Mouse (Mus musculus) kidney, adult 2 months (tissue): ENCODE results near the gene Jup. TPM values are rescaled to one million over a fixed set of nuclear protein-coding genes. Genes with fewer than 3 reads are reported as not detected.

Experiments
- DNase-seq: peaks from one replicate; pipeline ENCODE4 v3.0.0; 2021
- H3K27ac ChIP-seq: fragments of 200-500 bp; 2 replicates; pipeline ENCODE4 v1.5.1; 2012; ENCODE audit warnings: low read depth, low read length, control low read depth, inconsistent platforms; ENCODE audit not compliant: insufficient read depth
- H3K27me3 ChIP-seq: fragments of 200-500 bp; replicated peaks from 2 replicates; pipeline ENCODE4 v1.6.1; 2012; ENCODE audit warnings: mild to moderate bottlenecking, moderate library complexity, low read length, inconsistent platforms; ENCODE audit not compliant: control insufficient read depth, insufficient read depth
- H3K36me3 ChIP-seq: fragments of 200-500 bp; 2 replicates; pipeline ENCODE4 v1.6.1; 2012; ENCODE audit warnings: mild to moderate bottlenecking, moderate library complexity, low read length, inconsistent platforms; ENCODE audit not compliant: control insufficient read depth, insufficient read depth
- H3K4me1 ChIP-seq: fragments of 200-500 bp; 2 replicates; pipeline ENCODE4 v1.6.1; 2011; ENCODE audit warnings: low read length; ENCODE audit not compliant: control insufficient read depth, insufficient read depth
- H3K4me3 ChIP-seq: fragments of 200-500 bp; 2 replicates; pipeline ENCODE4 v1.5.1; 2011; ENCODE audit warnings: mild to moderate bottlenecking, low read depth, low read length, control low read depth; ENCODE audit not compliant: insufficient read depth
- CTCF ChIP-seq: fragments of 200-500 bp; conservative IDR thresholded peaks from 2 replicates; pipeline ENCODE4 v1.5.1; 2011; ENCODE audit warnings: low read depth, mild to moderate bottlenecking, control low read depth, low read length, moderate library complexity, mixed read lengths; ENCODE audit not compliant: insufficient read depth, insufficient read length
- POLR2A ChIP-seq: fragments of 200-500 bp; IDR thresholded peaks from one replicate; pipeline ENCODE4 v1.6.1; 2011; ENCODE audit warnings: low read depth, low read length, control low read depth
- WGBS: fragments of 180-500 bp; shearing (Covaris S2); methylation state at CpG from one replicate; pipeline ENCODE4 v1.1.7; 2018; 5-methylcytosine and 5-hydroxymethylcytosine counted together
- polyA plus RNA-seq: library from polyadenylated mRNA; depleted of rRNA; stranded (reverse); fragments of >200 nt; gene quantifications from 2 replicates; pipeline ENCODE4 v1.2.3, GENCODE M21; 2012

The Jup gene
- polyA plus RNA-seq, 1 experiment, result 220 TPM

DNA sequence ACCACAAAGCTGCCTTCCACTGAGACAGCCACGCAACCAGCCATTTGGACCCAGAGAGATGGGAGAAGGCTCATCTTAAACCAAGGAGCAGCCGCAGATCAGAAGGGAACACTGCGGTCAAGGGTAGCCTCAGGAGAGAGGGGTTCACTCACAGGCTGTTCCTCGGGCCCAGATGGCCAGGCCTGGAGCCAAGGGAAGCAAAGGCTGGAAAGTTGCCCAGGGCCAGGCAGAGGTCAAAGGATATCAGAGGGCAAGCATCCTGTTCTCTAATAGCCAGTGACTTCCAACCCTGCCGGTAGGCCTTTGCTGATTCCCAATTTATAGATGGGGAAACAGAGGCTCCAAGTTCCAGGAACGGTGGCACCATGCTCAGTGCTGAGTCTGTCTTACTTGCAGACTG is 9.0 kb downstream of the Jup start:
- Histone ChIP-seq H3K27me3 (no peaks in the 10 kb centered on the region), H3K36me3 (peaks cover 10% of the 10 kb centered on the region), H3K27ac (peak overlapping the region; percentile 84), H3K4me1 (peaks cover 57% of the 10 kb centered on the region), H3K4me3 (no peak overlapping the region; the same call in 1 of the 2 replicates)
- WGBS, result 30% methylated on average over 6 of the region's 6 CpGs
- peak; percentile 95 for DNase-seq
- TF ChIP-seq POLR2A (no peak), CTCF (no peak)

GRCm38 (mm10) chr11:100387589-100388375 is 9.8 kb downstream of the Jup start:
- WGBS, result 29% methylated on average over 14 of the region's 14 CpGs
- H3K4me1 ChIP-seq, result peaks cover 49% of the 10 kb centered on the region
- H3K27me3 ChIP-seq, result no peaks in the 10 kb centered on the region
- peaks cover 14% of the 10 kb centered on the region for H3K36me3 ChIP-seq
- H3K4me3 ChIP-seq, result no peak overlapping the region
- TF ChIP-seq POLR2A (no peak), CTCF (no peak)
- H3K27ac ChIP-seq, result peak overlapping the region; percentile 84
- DNase-seq, result peak; percentile 80

GRCm38 (mm10) chr11:100387111-100387510 is 10.5 kb downstream of the Jup start:
- TF ChIP-seq CTCF, result no peak
- TF ChIP-seq POLR2A, result no peak
- DNase-seq, result no peak
- Histone ChIP-seq H3K27me3 (no peaks in the 10 kb centered on the region), H3K27ac (peak overlapping the region; percentile 49), H3K36me3 (peaks cover 14% of the 10 kb centered on the region), H3K4me3 (no peak overlapping the region), H3K4me1 (peaks cover 44% of the 10 kb centered on the region)
- WGBS, result 66% methylated on average over 6 of the region's 6 CpGs

- TF ChIP-seq CTCF, result no peak
- TF ChIP-seq POLR2A, result no peak
- 36% methylated on average over 5 of the region's 5 CpGs for WGBS
- no peak overlapping the region for H3K4me3 ChIP-seq
- H3K27ac ChIP-seq, result peak overlapping the region; percentile 49
- peak; percentile 83 for DNase-seq
- no peaks in the 10 kb centered on the region for H3K27me3 ChIP-seq
- peaks cover 14% of the 10 kb centered on the region for H3K36me3 ChIP-seq
- H3K4me1 ChIP-seq, result peaks cover 44% of the 10 kb centered on the region
Observed at GRCm38 (mm10) chr11:100386586-100386985, 11.0 kb downstream of the Jup start.

DNA sequence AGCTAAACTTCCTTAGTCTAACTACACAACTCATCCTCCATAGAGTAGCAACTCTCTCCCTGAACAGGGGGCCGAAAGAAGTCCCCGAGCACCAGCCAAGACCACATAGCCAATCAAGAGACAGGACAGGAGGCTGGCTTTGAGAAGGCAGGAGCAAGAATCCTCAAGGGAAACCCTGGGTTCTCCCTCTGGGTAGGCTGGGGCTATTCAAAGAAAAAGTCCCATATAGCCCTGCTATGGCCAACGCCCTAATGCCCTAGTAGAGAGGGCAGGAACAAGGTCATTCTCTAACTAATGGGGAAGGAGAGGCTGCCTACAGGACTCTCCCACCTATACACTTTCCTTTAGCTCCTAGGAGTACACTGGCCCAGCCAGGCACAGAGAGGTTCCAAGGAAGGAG is 12.5 kb downstream of the Jup start:
- Histone ChIP-seq H3K4me1 (peaks cover 30% of the 10 kb centered on the region), H3K27ac (no peak overlapping the region; the same call in 1 of the 2 replicates), H3K36me3 (peaks cover 14% of the 10 kb centered on the region), H3K27me3 (no peaks in the 10 kb centered on the region), H3K4me3 (no peak overlapping the region)
- DNase-seq, result no peak
- 81% methylated on average over 3 of the region's 3 CpGs for WGBS
- TF ChIP-seq CTCF, result no peak
- no peak for TF ChIP-seq POLR2A

- Histone ChIP-seq H3K27ac (no peak overlapping the region), H3K4me3 (no peak overlapping the region), H3K27me3 (no peaks in the 10 kb centered on the region), H3K4me1 (peaks cover 15% of the 10 kb centered on the region), H3K36me3 (peaks cover 19% of the 10 kb centered on the region)
- no peak for DNase-seq
- no peak for TF ChIP-seq CTCF
- WGBS, result 82% methylated on average over 6 of the region's 6 CpGs
Observed at GRCm38 (mm10) chr11:100382682-100383081, 14.9 kb downstream of the Jup start.

- Histone ChIP-seq H3K4me1 (no peaks in the 10 kb centered on the region; the same call in 1 of the 2 replicates), H3K27ac (no peak overlapping the region), H3K36me3 (peaks cover 19% of the 10 kb centered on the region), H3K4me3 (no peak overlapping the region), H3K27me3 (no peaks in the 10 kb centered on the region)
- WGBS, result 83% methylated on average over 4 of the region's 4 CpGs
- TF ChIP-seq CTCF (no peak), POLR2A (no peak)
- no peak for DNase-seq
Observed at GRCm38 (mm10) chr11:100379311-100379710, 18.3 kb downstream of the Jup start.
